Mouse (Mus musculus) ES-E14 (cell line): ENCODE results near the gene Itsn1.

Source experiments
- HCFC1 ChIP-seq: IDR thresholded peaks from 2 replicates; pipeline ENCODE4 v1.6.1; 2012; ENCODE audit warnings: low read length, inconsistent platforms, borderline replicate concordance; ENCODE audit not compliant: insufficient read depth
- ZNF384 ChIP-seq: IDR thresholded peaks from 2 replicates; pipeline ENCODE4 v1.6.1; 2012; ENCODE audit warnings: low read depth, low read length, inconsistent platforms

GRCm38 (mm10) chr16:91833121-91833520 is 104.0 kb downstream of the Itsn1 start:
- no peak for TF ChIP-seq HCFC1
- TF ChIP-seq ZNF384: no peak
